Mouse (Mus musculus): Measurements from ENCODE around the gene Mterf1a. TPM values are rescaled to one million over a fixed set of nuclear protein-coding genes. Genes with fewer than 3 reads are reported as not detected.
"Not testable (repeated sequence)": the region's sequence is repeated elsewhere in the genome, so short reads cannot be mapped to it uniquely, and the experiment has no call there.

Mterf1a gene
- 7.2 and 8.5 TPM in 2 replicates for polyA plus RNA-seq (2015; fragmentation: Nextera tagmentation; extraction: Ambion mirVana)

GRCm38 (mm10) chr5:3893459-3894293 is at the start of gene Mterf1a:
Gene Mterf1a (minus strand): TSS chr5:3893933.
- ATAC-seq, result peak; percentile 100
- 2% methylated on average over 6 of the region's 47 CpGs for WGBS
- H3K4me1 ChIP-seq (ENCODE audit: control insufficient read depth, insufficient read depth, low read length); H3K27me3 ChIP-seq (replicated peaks; ENCODE audit: control insufficient read depth, insufficient read depth, low read length); H3K9me3 ChIP-seq (ENCODE audit: control insufficient read depth, low read length); H3K27ac ChIP-seq (ENCODE audit: low read length); H3K36me3 ChIP-seq (ENCODE audit: control insufficient read depth, insufficient read depth, low read length): not testable (repeated sequence)
- Histone ChIP-seq H3K4me3 (ENCODE audit: low read length) (peak within 1 kb of the TSS; percentile 45), H3K9ac (ENCODE audit: low read depth, low read length) (peak within 1 kb of the TSS; percentile 53), H3K4me2 (ENCODE audit: low read depth, low read length) (peak within 1 kb of the TSS; percentile 64)

- WGBS, result 67% methylated on average over 4 of the region's 4 CpGs
- not testable (repeated sequence) for H3K27me3 ChIP-seq (replicated peaks; ENCODE audit: control insufficient read depth, insufficient read depth, low read length); H3K9me3 ChIP-seq (ENCODE audit: control insufficient read depth, low read length); H3K4me1 ChIP-seq (ENCODE audit: control insufficient read depth, insufficient read depth, low read length); ATAC-seq; H3K9ac ChIP-seq (ENCODE audit: low read depth, low read length); H3K36me3 ChIP-seq (ENCODE audit: control insufficient read depth, insufficient read depth, low read length); H3K4me2 ChIP-seq (ENCODE audit: low read depth, low read length); H3K4me3 ChIP-seq (ENCODE audit: low read length); H3K27ac ChIP-seq (ENCODE audit: low read length)
Observed at GRCm38 (mm10) chr5:3943169-3943568, 49.4 kb upstream of the Mterf1a start.

GRCm38 (mm10) chr5:3941240-3941639 is 47.5 kb upstream of the Mterf1a start:
- Histone ChIP-seq H3K4me2 (ENCODE audit: low read depth, low read length) (no peak overlapping the region), H3K9me3 (ENCODE audit: control insufficient read depth, low read length) (no peaks in the 10 kb centered on the region)

GRCm38 (mm10) chr5:3939335-3939734 is 45.6 kb upstream of the Mterf1a start:
- ATAC-seq, result peak; percentile 65
- H3K9ac ChIP-seq (ENCODE audit: low read depth, low read length), result no peak overlapping the region
- peaks cover 18% of the 10 kb centered on the region for H3K4me1 ChIP-seq (ENCODE audit: control insufficient read depth, insufficient read depth, low read length)
- H3K9me3 ChIP-seq (ENCODE audit: control insufficient read depth, low read length), result no peaks in the 10 kb centered on the region
- peak overlapping the region; percentile 43 for H3K4me2 ChIP-seq (ENCODE audit: low read depth, low read length)
- H3K27me3 ChIP-seq (replicated peaks; ENCODE audit: control insufficient read depth, insufficient read depth, low read length), result no peaks in the 10 kb centered on the region
- WGBS, result 82% methylated on average over 5 of the region's 5 CpGs
- H3K27ac ChIP-seq (ENCODE audit: low read length), result peak overlapping the region; percentile 74
- H3K36me3 ChIP-seq (ENCODE audit: control insufficient read depth, insufficient read depth, low read length), result no peaks in the 10 kb centered on the region; the same call in 1 of the 2 replicates
- H3K4me3 ChIP-seq (ENCODE audit: low read length), result 0 out of 2 replicates have a peak overlapping the region, but pooled peaks have one; percentile 3

More at GRCm38 (mm10) chr5:3941240-3941639, 47.5 kb upstream of the Mterf1a start:
- Histone ChIP-seq H3K27ac (ENCODE audit: low read length) (no peak overlapping the region), H3K27me3 (replicated peaks; ENCODE audit: control insufficient read depth, insufficient read depth, low read length) (no peaks in the 10 kb centered on the region), H3K9ac (ENCODE audit: low read depth, low read length) (no peak overlapping the region), H3K36me3 (ENCODE audit: control insufficient read depth, insufficient read depth, low read length) (no peaks in the 10 kb centered on the region; the same call in 1 of the 2 replicates), H3K4me3 (ENCODE audit: low read length) (no peak overlapping the region), H3K4me1 (ENCODE audit: control insufficient read depth, insufficient read depth, low read length) (peaks cover 18% of the 10 kb centered on the region)
- no peak for ATAC-seq
- WGBS, result 89% methylated on average over 2 of the region's 2 CpGs

GRCm38 (mm10) chr5:3938905-3939304 is 45.2 kb upstream of the Mterf1a start:
- Histone ChIP-seq H3K9ac (ENCODE audit: low read depth, low read length) (no peak overlapping the region), H3K4me1 (ENCODE audit: control insufficient read depth, insufficient read depth, low read length) (peaks cover 18% of the 10 kb centered on the region), H3K36me3 (ENCODE audit: control insufficient read depth, insufficient read depth, low read length) (no peaks in the 10 kb centered on the region; the same call in 1 of the 2 replicates), H3K27ac (ENCODE audit: low read length) (peak overlapping the region; percentile 74), H3K9me3 (ENCODE audit: control insufficient read depth, low read length) (no peaks in the 10 kb centered on the region), H3K27me3 (replicated peaks; ENCODE audit: control insufficient read depth, insufficient read depth, low read length) (no peaks in the 10 kb centered on the region), H3K4me2 (ENCODE audit: low read depth, low read length) (peak overlapping the region; percentile 43), H3K4me3 (ENCODE audit: low read length) (no peak overlapping the region)
- 53% methylated on average over 3 of the region's 3 CpGs for WGBS
- ATAC-seq, result peak; percentile 98

GRCm38 (mm10) chr5:3935778-3936554 is 42.2 kb upstream of the Mterf1a start:
- Histone ChIP-seq H3K9me3 (ENCODE audit: control insufficient read depth, low read length) (no peaks in the 10 kb centered on the region), H3K4me3 (ENCODE audit: low read length) (no peak overlapping the region), H3K9ac (ENCODE audit: low read depth, low read length) (no peak overlapping the region), H3K36me3 (ENCODE audit: control insufficient read depth, insufficient read depth, low read length) (no peaks in the 10 kb centered on the region; the same call in 1 of the 2 replicates), H3K4me2 (ENCODE audit: low read depth, low read length) (no peak overlapping the region), H3K27me3 (replicated peaks; ENCODE audit: control insufficient read depth, insufficient read depth, low read length) (no peaks in the 10 kb centered on the region), H3K4me1 (ENCODE audit: control insufficient read depth, insufficient read depth, low read length) (peaks cover 20% of the 10 kb centered on the region), H3K27ac (ENCODE audit: low read length) (no peak overlapping the region)
- no peak for ATAC-seq
- WGBS, result 81% methylated on average over 8 of the region's 8 CpGs

- H3K27ac ChIP-seq (ENCODE audit: low read length), result no peak overlapping the region
- no peak overlapping the region for H3K4me2 ChIP-seq (ENCODE audit: low read depth, low read length)
- H3K36me3 ChIP-seq (ENCODE audit: control insufficient read depth, insufficient read depth, low read length), result no peaks in the 10 kb centered on the region; the same call in 1 of the 2 replicates
- H3K9me3 ChIP-seq (ENCODE audit: control insufficient read depth, low read length), result no peaks in the 10 kb centered on the region
- no peak overlapping the region for H3K9ac ChIP-seq (ENCODE audit: low read depth, low read length)
- H3K27me3 ChIP-seq (replicated peaks; ENCODE audit: control insufficient read depth, insufficient read depth, low read length), result no peaks in the 10 kb centered on the region
- no peak overlapping the region for H3K4me3 ChIP-seq (ENCODE audit: low read length)
- H3K4me1 ChIP-seq (ENCODE audit: control insufficient read depth, insufficient read depth, low read length), result peaks cover 21% of the 10 kb centered on the region
- ATAC-seq, result no peak
- 83% methylated on average over 5 of the region's 5 CpGs for WGBS
Observed at GRCm38 (mm10) chr5:3935266-3935665, 41.5 kb upstream of the Mterf1a start.

- H3K4me3 ChIP-seq (ENCODE audit: low read length), result no peak overlapping the region
- no peaks in the 10 kb centered on the region for H3K27me3 ChIP-seq (replicated peaks; ENCODE audit: control insufficient read depth, insufficient read depth, low read length)
- H3K9me3 ChIP-seq (ENCODE audit: control insufficient read depth, low read length), result no peaks in the 10 kb centered on the region
- no peaks in the 10 kb centered on the region for H3K36me3 ChIP-seq (ENCODE audit: control insufficient read depth, insufficient read depth, low read length)
- no peak overlapping the region for H3K4me2 ChIP-seq (ENCODE audit: low read depth, low read length)
- H3K9ac ChIP-seq (ENCODE audit: low read depth, low read length), result no peak overlapping the region
- ATAC-seq, result no peak
- H3K4me1 ChIP-seq (ENCODE audit: control insufficient read depth, insufficient read depth, low read length), result peaks cover 21% of the 10 kb centered on the region
- WGBS, result 94% methylated on average over 3 of the region's 3 CpGs
- no peak overlapping the region for H3K27ac ChIP-seq (ENCODE audit: low read length)
Observed at GRCm38 (mm10) chr5:3933551-3933950, 39.8 kb upstream of the Mterf1a start.

GRCm38 (mm10) chr5:3931636-3932035 is 37.9 kb upstream of the Mterf1a start:
- H3K4me1 ChIP-seq (ENCODE audit: control insufficient read depth, insufficient read depth, low read length), result peaks cover 14% of the 10 kb centered on the region
- H3K27ac ChIP-seq (ENCODE audit: low read length), result no peak overlapping the region
- no peak overlapping the region for H3K4me3 ChIP-seq (ENCODE audit: low read length)
- no peaks in the 10 kb centered on the region for H3K36me3 ChIP-seq (ENCODE audit: control insufficient read depth, insufficient read depth, low read length)
- no peaks in the 10 kb centered on the region for H3K9me3 ChIP-seq (ENCODE audit: control insufficient read depth, low read length)
- 87% methylated on average over 3 of the region's 3 CpGs for WGBS
- no peak overlapping the region for H3K9ac ChIP-seq (ENCODE audit: low read depth, low read length)
- no peak overlapping the region for H3K4me2 ChIP-seq (ENCODE audit: low read depth, low read length)
- no peak for ATAC-seq
- H3K27me3 ChIP-seq (replicated peaks; ENCODE audit: control insufficient read depth, insufficient read depth, low read length), result no peaks in the 10 kb centered on the region

Measured in intestine, embryonic 16.5 days (tissue).